Mouse (Mus musculus) layer of hippocampus, postnatal 14 days (tissue): ENCODE data around the gene Crnkl1. TPM values are rescaled to one million over a fixed set of nuclear protein-coding genes. Genes with fewer than 3 reads are reported as not detected.

ENCODE experiments used
- DNase-seq, 2 experiments: peaks; one replicate each; pipeline ENCODE4 v3.0.0; 2021 to 2022; ENCODE audit warnings: low spot score in 2 of 2, mixed read lengths in 1 of 2
- microRNA-seq, 2 experiments: library from miRNA; unstranded; fragments of <30 nt; microRNA quantifications; one replicate each; pipeline ENCODE4 v1.2.0; 2021
- total RNA-seq, 2 experiments: library from RNA; stranded (reverse); gene quantifications; 2 replicates each; pipeline ENCODE4 v1.2.3; 2021

Crnkl1 gene
- total RNA-seq, 2 experiments from 2014 or later = 18.3 to 19.9 TPM

- no peak for DNase-seq
Observed at GRCm38 (mm10) chr2:145880887-145881747, 53.7 kb downstream of the Crnkl1 start.

GRCm38 (mm10) chr2:145877191-145877590, 57.6 kb downstream of the Crnkl1 start:
- no peak for DNase-seq

- DNase-seq = no peak
Observed at GRCm38 (mm10) chr2:145874879-145875482, 59.8 kb downstream of the Crnkl1 start.

DNA sequence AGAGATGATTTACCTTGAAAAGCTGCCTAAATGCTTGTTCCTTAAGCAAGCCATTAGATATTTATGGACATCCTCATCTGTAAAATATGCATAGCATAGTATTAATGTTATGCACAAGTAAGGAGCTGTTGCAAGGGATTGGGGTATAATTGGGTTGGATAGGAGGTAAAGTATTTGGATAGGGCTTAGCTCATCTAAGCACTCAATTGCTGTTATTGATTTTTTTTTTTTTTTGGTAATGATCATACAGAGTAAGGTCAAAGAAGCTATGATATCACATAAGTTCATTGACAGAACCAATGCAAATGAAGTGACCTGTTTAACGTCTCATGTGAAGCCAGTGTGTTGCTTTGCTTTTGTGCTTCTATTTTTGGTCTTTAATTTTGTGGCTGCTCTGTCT, 60.9 kb downstream of the Crnkl1 start:
- no peak for DNase-seq

DNA sequence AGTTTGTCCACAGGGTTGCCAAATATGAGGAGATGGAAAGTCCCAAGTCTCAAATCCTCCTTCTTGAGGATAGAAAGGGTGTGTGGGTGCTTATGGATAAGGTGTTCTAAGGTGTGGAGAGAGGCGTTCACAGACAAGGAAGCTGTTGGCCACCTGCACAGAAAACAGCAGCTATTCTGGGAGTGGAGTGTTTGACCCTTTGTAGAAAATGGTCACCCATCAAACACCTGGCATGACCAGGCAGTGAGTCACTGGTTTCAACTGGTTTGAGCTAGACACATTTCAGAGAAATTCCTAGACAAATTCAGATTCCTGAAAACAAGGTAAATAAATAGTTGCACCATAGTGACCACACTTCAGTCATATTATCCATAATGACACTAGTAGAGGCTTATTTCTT, 62.7 kb downstream of the Crnkl1 start:
- DNase-seq = no peak

DNA sequence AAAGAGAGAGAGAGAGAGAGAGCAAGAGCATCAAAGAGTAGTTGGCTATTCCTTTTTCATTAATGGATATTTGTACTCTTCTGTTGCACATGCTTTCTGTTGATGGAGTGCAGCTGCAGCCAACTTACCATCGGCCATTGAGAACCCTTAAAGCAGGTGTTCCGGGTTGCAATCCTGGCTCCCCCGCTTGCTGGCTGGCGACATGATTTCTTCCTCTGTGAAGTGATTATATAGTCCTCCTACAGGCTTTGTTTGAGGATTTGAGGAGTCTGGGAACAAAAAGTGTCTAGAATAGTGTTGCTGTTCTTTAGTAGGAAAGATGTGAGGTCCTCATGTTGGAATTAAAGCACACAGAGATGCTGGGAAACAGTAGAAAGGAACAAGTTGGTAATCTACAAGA, 63.5 kb downstream of the Crnkl1 start:
- DNase-seq = no peak

Small RNA genes lying within 50 kb of the gene (microRNA-seq; reads per million reads assigned to microRNA genes)
- 0 reads per million in 2 experiments for gene Gm25026

Other genes with a start within 250 kb of the Crnkl1 start
- 10 to 100 TPM; 65.6 to 73.8 TPM for gene Naa20, start 32.9 kb downstream of the Crnkl1 start, total RNA-seq
- 1 to 10 TPM; 2.5 to 4.7 TPM for gene Cfap61, start 230 bp downstream of the Crnkl1 start, total RNA-seq